Mouse (Mus musculus) neutrophil, adult 83 days (primary cell): ENCODE results near the gene Pde6d. TPM values are rescaled to one million over a fixed set of nuclear protein-coding genes. Genes with fewer than 3 reads are reported as not detected.

ENCODE experiments used
- total RNA-seq, 2 experiments: library from RNA; stranded (reverse); gene quantifications; one replicate each; pipeline ENCODE4 v1.2.4; 2023

The Pde6d gene
- total RNA-seq = 10 to 100 TPM; 23.1 to 24.7 TPM

GRCm38 (mm10) chr1:86582451-86583096 lies at the start of gene Pde6d, which contains the start of gene Cops7b:
TSS of gene Pde6d (minus strand) at chr1:86582629.
TSS of gene Cops7b (plus strand) at chr1:86582904.

DNA sequence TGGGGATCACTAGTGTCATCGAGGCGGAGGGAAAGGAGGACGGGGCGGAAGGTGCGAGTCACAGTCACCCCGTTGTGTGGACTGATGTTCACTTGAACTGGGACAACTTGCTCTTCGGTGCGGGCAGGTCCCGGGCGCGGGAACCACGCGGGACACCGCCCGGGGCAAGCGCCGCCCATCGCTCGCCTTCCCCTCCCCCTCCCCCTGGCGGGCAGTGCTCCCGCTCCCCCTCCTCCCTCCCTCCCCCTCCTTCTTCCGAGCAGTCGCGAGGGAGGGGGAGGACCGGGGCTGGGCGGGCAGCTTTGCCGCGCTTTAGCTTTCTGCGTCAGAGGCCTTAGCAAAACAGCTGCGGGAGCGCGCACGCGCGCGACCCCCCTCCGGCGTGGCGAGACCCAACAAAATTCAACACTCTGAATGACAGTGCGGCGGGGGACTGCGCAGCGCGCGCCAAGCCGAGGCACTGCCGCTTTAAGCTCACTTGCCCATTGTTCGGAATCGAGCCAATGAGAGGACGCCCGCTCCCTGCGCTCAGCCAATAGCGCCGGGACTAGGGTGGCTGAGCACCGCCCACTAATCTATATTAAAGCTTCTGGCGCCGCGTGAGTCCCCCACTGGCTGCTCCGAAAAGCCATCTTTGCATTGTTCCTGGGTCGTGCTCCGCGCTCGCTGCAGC lies 56.2 kb downstream of the Pde6d start, which contains the start of gene Ptma:
Ptma (plus strand) TSS at position 611 of the 673 bp plus-strand sequence.

Other genes with a start within 250 kb of the Pde6d start
- 100 to 1,000 TPM; 165 to 170 TPM for gene Ncl, start 223.2 kb downstream of the Pde6d start, total RNA-seq
- under 1 TPM in 1 of 2 experiments, not detected in 1; 0.44 TPM for gene Nmur1, start 156.4 kb downstream of the Pde6d start, total RNA-seq
- not detected for gene Tex44, start 156.3 kb downstream of the Pde6d start, total RNA-seq
- gene Ptma, start 55.9 kb downstream of the Pde6d start, total RNA-seq = 1,000 to 10,000 TPM; 1,237 to 1,338 TPM
- 10 to 100 TPM; 10.2 to 11.9 TPM for gene Cops7b, start 275 bp upstream of the Pde6d start, total RNA-seq
- not detected for gene Nppc, start 87.9 kb upstream of the Pde6d start, total RNA-seq
- gene Dis3l2, start 121.2 kb upstream of the Pde6d start, total RNA-seq = 10 to 100 TPM in 1 of 2 experiments, 1 to 10 TPM in 1; 7.6 to 10.1 TPM